Mouse (Mus musculus): ENCODE data around the gene Nos1ap. TPM values are rescaled to one million over a fixed set of nuclear protein-coding genes. Genes with fewer than 3 reads are reported as not detected.

Gene Nos1ap
- polyA plus RNA-seq, 1 experiment: 79.8 TPM

DNA sequence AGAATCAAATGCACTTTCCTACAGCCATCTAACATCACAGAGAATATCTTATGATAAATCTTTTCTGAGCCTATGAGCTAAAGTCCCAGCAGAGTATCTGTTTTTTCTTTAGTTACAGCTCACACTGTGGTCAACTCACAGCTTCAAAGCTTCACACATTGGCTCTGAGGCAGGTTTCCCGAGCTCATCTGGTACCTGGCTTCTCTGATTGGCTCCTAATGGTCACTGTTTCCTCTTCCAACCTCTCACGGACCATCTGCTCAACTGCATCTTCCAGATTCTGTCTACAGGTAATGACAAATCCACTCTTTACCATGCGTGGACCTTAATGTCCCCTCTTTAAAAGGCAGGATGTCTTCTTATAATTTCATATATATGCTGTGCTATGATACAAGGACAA lies 236.3 kb downstream of the Nos1ap start:
- TF ChIP-seq CTCF (IDR thresholded peaks at IDR 0.05; ENCODE audit: extremely low read depth, insufficient read length, insufficient replicate concordance, low read depth, low read length) (no peak), POLR2A (IDR thresholded peaks at IDR 0.05; ENCODE audit: low read depth, low read length) (no peak)
- WGBS: 78% methylated on average over 3 of the region's 3 CpGs
- no peaks in the 10 kb centered on the region for H3K27me3 ChIP-seq (ENCODE audit: control insufficient read depth, insufficient read depth, low read length)
- no peak overlapping the region for H3K27ac ChIP-seq (ENCODE audit: insufficient read depth, low read depth, low read length)
- no peaks in the 10 kb centered on the region for H3K36me3 ChIP-seq (ENCODE audit: control insufficient read depth, insufficient read depth, low read length)
- no peak overlapping the region for H3K4me3 ChIP-seq (ENCODE audit: low read depth, low read length)
- H3K4me1 ChIP-seq (ENCODE audit: control insufficient read depth, insufficient read depth, insufficient read length, low read length): no peaks in the 10 kb centered on the region

DNA sequence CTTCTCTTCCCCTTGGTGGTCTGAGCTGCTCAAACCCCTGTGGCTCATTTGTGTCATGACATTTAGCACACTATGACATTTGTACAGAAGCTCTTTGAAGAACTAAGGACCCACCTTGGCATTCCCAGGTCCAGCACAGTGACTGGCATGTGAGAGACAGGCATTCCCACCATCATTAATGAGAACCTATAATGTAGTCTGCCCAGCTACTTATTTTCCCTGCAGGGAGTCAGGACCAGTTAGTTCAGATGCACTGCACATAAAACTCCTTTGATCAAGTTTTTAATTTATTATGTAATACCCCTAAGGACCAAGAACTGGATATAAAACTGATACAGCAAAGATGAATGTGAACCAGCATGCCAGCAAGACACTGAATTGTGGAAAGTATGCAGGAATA lies 238.6 kb downstream of the Nos1ap start:
- Histone ChIP-seq H3K27me3 (ENCODE audit: control insufficient read depth, insufficient read depth, low read length) (no peaks in the 10 kb centered on the region), H3K27ac (ENCODE audit: insufficient read depth, low read depth, low read length) (no peak overlapping the region), H3K4me1 (ENCODE audit: control insufficient read depth, insufficient read depth, insufficient read length, low read length) (no peaks in the 10 kb centered on the region), H3K4me3 (ENCODE audit: low read depth, low read length) (no peak overlapping the region), H3K36me3 (ENCODE audit: control insufficient read depth, insufficient read depth, low read length) (no peaks in the 10 kb centered on the region)
- TF ChIP-seq CTCF (IDR thresholded peaks at IDR 0.05; ENCODE audit: extremely low read depth, insufficient read length, insufficient replicate concordance, low read depth, low read length) (no peak), POLR2A (IDR thresholded peaks at IDR 0.05; ENCODE audit: low read depth, low read length) (no peak)

DNA sequence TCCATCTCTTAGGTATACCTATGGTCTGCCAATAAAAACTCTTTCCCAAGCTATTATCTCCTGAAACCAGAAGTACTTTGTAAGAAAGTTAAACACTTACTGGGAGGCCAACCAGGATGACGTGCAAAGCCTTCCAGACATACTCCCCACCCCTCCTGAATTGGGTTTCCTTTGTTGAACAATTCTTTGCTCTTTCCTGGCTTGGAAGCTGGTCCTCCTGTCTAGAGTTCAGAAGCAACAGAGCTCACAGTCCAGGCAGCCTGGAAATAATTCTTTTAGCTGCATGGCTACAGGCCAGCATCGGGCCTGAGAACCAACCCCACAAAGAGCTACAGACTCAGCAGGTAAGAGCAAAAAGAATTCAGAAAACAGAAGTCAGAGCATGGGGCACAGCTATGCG lies 243.4 kb downstream of the Nos1ap start:
- Histone ChIP-seq H3K27me3 (ENCODE audit: control insufficient read depth, insufficient read depth, low read length) (no peaks in the 10 kb centered on the region), H3K4me1 (ENCODE audit: control insufficient read depth, insufficient read depth, insufficient read length, low read length) (no peaks in the 10 kb centered on the region), H3K4me3 (ENCODE audit: low read depth, low read length) (no peak overlapping the region), H3K36me3 (ENCODE audit: control insufficient read depth, insufficient read depth, low read length) (no peaks in the 10 kb centered on the region; the same call in 1 of the 2 replicates), H3K27ac (ENCODE audit: insufficient read depth, low read depth, low read length) (no peak overlapping the region)
- WGBS: 84% methylated on average over 3 of the region's 3 CpGs
- TF ChIP-seq CTCF (IDR thresholded peaks at IDR 0.05; ENCODE audit: extremely low read depth, insufficient read length, insufficient replicate concordance, low read depth, low read length) (no peak), POLR2A (IDR thresholded peaks at IDR 0.05; ENCODE audit: low read depth, low read length) (no peak)

DNA sequence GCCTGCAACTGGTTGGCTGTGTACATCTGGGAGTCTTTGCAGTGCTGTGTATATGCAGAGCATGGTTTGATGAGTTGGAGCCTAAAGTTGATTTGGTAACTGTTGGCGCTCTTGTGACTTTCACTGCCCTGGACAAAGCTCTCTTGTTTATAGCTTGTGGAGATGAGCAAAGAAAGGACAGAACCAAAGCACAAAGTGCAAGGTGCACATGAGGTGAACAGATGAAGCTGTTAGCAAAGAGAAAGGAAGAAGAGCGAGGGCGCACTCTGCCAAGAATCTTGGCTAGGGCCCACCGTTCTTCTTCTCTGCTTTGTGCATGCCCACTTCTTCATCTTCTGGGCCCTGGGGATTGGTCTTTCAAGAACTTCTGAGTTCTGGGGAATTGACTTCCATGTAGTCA lies 245.8 kb downstream of the Nos1ap start:
- Histone ChIP-seq H3K4me1 (ENCODE audit: control insufficient read depth, insufficient read depth, insufficient read length, low read length) (no peaks in the 10 kb centered on the region), H3K27me3 (ENCODE audit: control insufficient read depth, insufficient read depth, low read length) (no peaks in the 10 kb centered on the region), H3K36me3 (ENCODE audit: control insufficient read depth, insufficient read depth, low read length) (no peaks in the 10 kb centered on the region; the same call in 1 of the 2 replicates), H3K4me3 (ENCODE audit: low read depth, low read length) (no peak overlapping the region), H3K27ac (ENCODE audit: insufficient read depth, low read depth, low read length) (no peak overlapping the region)
- TF ChIP-seq POLR2A (IDR thresholded peaks at IDR 0.05; ENCODE audit: low read depth, low read length) (no peak), CTCF (IDR thresholded peaks at IDR 0.05; ENCODE audit: extremely low read depth, insufficient read length, insufficient replicate concordance, low read depth, low read length) (no peak)
- WGBS: 93% methylated on average over 4 of the region's 4 CpGs

DNA sequence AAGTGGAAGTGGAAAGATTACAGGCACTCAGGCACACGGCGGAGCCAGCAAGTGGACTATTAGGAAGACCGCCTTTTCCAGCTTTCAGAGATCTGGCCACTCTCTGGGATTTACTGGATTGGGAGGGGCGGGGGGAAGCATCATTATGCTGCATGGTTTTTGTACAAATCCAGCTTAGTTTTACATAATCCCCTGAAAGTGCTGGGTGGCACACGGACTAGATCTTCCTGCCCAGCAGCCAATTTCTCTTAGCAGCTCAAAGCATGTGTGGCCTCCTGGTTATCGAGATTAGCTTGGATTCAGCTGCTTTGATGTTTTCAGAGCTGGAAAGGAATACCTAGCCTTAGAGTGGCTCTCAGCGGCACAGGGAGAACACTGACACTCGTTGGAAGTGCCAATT lies 246.6 kb downstream of the Nos1ap start:
- no peaks in the 10 kb centered on the region; the same call in 1 of the 2 replicates for H3K36me3 ChIP-seq (ENCODE audit: control insufficient read depth, insufficient read depth, low read length)
- TF ChIP-seq CTCF (IDR thresholded peaks at IDR 0.05; ENCODE audit: extremely low read depth, insufficient read length, insufficient replicate concordance, low read depth, low read length): no peak
- no peak for TF ChIP-seq POLR2A (IDR thresholded peaks at IDR 0.05; ENCODE audit: low read depth, low read length)
- no peaks in the 10 kb centered on the region for H3K27me3 ChIP-seq (ENCODE audit: control insufficient read depth, insufficient read depth, low read length)
- no peak overlapping the region for H3K4me3 ChIP-seq (ENCODE audit: low read depth, low read length)
- no peaks in the 10 kb centered on the region for H3K4me1 ChIP-seq (ENCODE audit: control insufficient read depth, insufficient read depth, insufficient read length, low read length)
- no peak overlapping the region for H3K27ac ChIP-seq (ENCODE audit: insufficient read depth, low read depth, low read length)
- 89% methylated on average over 8 of the region's 8 CpGs for WGBS

DNA sequence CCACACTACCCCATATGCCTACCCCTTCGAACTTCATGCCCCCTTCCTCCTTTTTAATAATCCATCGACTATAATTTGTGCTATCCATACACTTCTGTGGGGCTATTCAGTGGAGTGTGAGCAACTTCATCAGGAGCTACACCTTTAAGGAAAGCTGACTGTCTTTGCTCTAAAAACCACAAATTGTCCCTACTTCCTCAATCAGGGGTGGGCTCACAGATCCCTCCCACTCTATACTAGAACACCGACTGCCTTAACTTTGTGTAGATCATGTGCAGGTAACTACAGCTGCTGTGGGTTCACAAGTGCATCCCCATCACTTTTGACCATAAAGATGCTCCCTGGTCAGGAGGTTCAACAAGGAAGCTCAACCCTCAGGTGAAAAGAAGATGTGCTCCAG lies 249.7 kb downstream of the Nos1ap start:
- Histone ChIP-seq H3K27ac (ENCODE audit: insufficient read depth, low read depth, low read length) (no peak overlapping the region), H3K36me3 (ENCODE audit: control insufficient read depth, insufficient read depth, low read length) (no peaks in the 10 kb centered on the region; the same call in 1 of the 2 replicates), H3K4me1 (ENCODE audit: control insufficient read depth, insufficient read depth, insufficient read length, low read length) (no peaks in the 10 kb centered on the region), H3K4me3 (ENCODE audit: low read depth, low read length) (no peak overlapping the region), H3K27me3 (ENCODE audit: control insufficient read depth, insufficient read depth, low read length) (no peaks in the 10 kb centered on the region)
- WGBS: 82% methylated on average over 3 of the region's 3 CpGs
- TF ChIP-seq CTCF (IDR thresholded peaks at IDR 0.05; ENCODE audit: extremely low read depth, insufficient read length, insufficient replicate concordance, low read depth, low read length) (no peak), POLR2A (IDR thresholded peaks at IDR 0.05; ENCODE audit: low read depth, low read length) (no peak)

DNA sequence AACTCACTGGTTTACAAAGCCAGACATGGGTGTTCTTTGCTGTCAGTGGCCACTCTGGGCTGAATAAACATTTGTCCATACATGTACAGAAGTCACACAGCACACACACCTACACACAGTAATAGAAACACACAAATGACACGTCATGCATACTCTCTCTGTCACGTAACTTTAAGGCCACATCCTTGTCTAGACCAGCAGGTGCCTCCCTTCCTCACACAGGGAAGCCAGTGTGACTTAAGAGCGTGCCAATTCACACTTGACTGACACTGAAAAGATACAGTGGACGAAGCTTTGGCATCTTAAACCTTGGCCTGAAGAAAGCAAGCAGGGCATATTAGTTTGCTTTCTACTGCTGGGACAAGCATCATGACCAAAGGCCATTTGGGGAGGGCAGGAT lies 256.9 kb downstream of the Nos1ap start:
- H3K27me3 ChIP-seq (ENCODE audit: control insufficient read depth, insufficient read depth, low read length): no peaks in the 10 kb centered on the region
- H3K4me1 ChIP-seq (ENCODE audit: control insufficient read depth, insufficient read depth, insufficient read length, low read length): no peaks in the 10 kb centered on the region
- no peak overlapping the region for H3K27ac ChIP-seq (ENCODE audit: insufficient read depth, low read depth, low read length)
- WGBS: 85% methylated on average over 4 of the region's 4 CpGs
- H3K36me3 ChIP-seq (ENCODE audit: control insufficient read depth, insufficient read depth, low read length): peaks cover 4% of the 10 kb centered on the region
- TF ChIP-seq CTCF (IDR thresholded peaks at IDR 0.05; ENCODE audit: extremely low read depth, insufficient read length, insufficient replicate concordance, low read depth, low read length) (no peak), POLR2A (IDR thresholded peaks at IDR 0.05; ENCODE audit: low read depth, low read length) (no peak)
- H3K4me3 ChIP-seq (ENCODE audit: low read depth, low read length): no peak overlapping the region

DNA sequence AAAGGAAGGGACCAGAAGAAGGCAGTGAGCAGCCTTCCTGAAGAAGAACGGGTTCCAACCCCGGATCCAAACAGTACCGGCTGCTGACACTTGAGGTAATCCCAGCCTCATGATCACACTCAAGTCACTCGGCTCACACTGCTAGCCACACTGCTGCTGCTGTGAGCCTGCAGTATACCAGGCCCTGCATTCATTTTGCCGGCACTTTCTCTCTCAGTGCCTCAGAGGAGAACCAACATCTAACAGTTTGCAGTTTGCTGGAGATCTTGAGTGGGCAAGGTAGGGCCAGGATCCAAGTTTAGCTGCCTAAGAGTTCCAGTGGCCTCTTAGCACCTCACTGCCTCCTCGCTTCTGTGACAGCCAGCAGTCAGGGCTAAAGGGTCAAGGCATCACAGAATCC lies 257.7 kb downstream of the Nos1ap start:
- WGBS: 82% methylated on average over 6 of the region's 6 CpGs
- Histone ChIP-seq H3K36me3 (ENCODE audit: control insufficient read depth, insufficient read depth, low read length) (peaks cover 4% of the 10 kb centered on the region), H3K27me3 (ENCODE audit: control insufficient read depth, insufficient read depth, low read length) (no peaks in the 10 kb centered on the region), H3K4me1 (ENCODE audit: control insufficient read depth, insufficient read depth, insufficient read length, low read length) (no peaks in the 10 kb centered on the region), H3K27ac (ENCODE audit: insufficient read depth, low read depth, low read length) (no peak overlapping the region), H3K4me3 (ENCODE audit: low read depth, low read length) (no peak overlapping the region)
- no peak for TF ChIP-seq CTCF (IDR thresholded peaks at IDR 0.05; ENCODE audit: extremely low read depth, insufficient read length, insufficient replicate concordance, low read depth, low read length)
- TF ChIP-seq POLR2A (IDR thresholded peaks at IDR 0.05; ENCODE audit: low read depth, low read length): no peak
